Comparison of ENCODE assay signal across 25 mouse cellular contexts in the genomic region with DNA sequence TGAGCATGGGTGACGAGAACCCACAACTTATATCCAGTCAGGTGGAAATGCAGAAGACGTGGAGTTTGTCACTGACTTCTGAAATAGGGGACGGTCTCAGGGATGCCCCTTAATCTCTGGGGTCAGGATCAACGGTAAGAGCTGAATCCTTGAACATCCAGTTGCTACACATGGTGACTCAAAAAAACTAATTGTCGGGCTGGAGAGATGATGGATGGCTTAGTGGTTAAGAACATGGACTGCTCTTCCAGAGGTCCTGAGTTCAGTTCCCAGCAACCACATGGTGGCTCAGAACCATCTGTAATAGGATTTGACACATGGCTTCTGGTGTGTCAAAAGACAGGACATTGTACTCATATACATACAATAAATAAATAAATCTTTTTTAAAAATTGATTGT. TPM values are rescaled to one million over a fixed set of nuclear protein-coding genes. Genes with fewer than 3 reads are reported as not detected.
"Had no signal": no experiment of that assay in that cellular context is flagged by ENCODE, and none has a peak within 500 bp of the region (broad histone marks: within the 10 kb centered on the region; RNA-seq: fewer than 3 reads in every experiment).

No protein-coding gene starts in this region.

- H3K9me3 ChIP-seq: neural tube, embryonic 12.5 days; neural tube, embryonic 13.5 days; neural tube, embryonic 15.5 days; stomach, embryonic 15.5 days had no signal

- H3K36me3 ChIP-seq: neural tube, embryonic 12.5 days; neural tube, embryonic 13.5 days; neural tube, embryonic 15.5 days; stomach, embryonic 15.5 days had no signal

- H3K27me3 ChIP-seq: neural tube, embryonic 15.5 days had no signal

- H3K9ac ChIP-seq: neural tube, embryonic 12.5 days; neural tube, embryonic 13.5 days; neural tube, embryonic 15.5 days; stomach, embryonic 15.5 days had no signal

- H3K27ac ChIP-seq: neural tube, embryonic 12.5 days; neural tube, embryonic 13.5 days; neural tube, embryonic 15.5 days; stomach, embryonic 15.5 days; stomach, postnatal 0 days had no signal

- H3K4me2 ChIP-seq: neural tube, embryonic 12.5 days; neural tube, embryonic 13.5 days; neural tube, embryonic 15.5 days; stomach, embryonic 15.5 days had no signal

- H3K4me3 ChIP-seq: neural tube, embryonic 12.5 days; neural tube, embryonic 13.5 days; neural tube, embryonic 15.5 days; stomach, embryonic 15.5 days had no signal

- DNase-seq: retina, postnatal 1 day; right cerebral cortex, adult 18-20 months; right cerebral cortex, postnatal 14 days; right cerebral cortex, postnatal 25 days; right cerebral cortex, postnatal 4 days; spleen, adult 18-20 months; thymus, adult 18-20 months; thymus, adult 2 months; thymus, postnatal 14 days; thymus, postnatal 25 days; thymus, postnatal 36 days; thymus, postnatal 4 days had no signal

RNA-seq across cellular contexts. Expression of gene Olfr1368, which starts 10.2 kb away (rescaled TPM):
- total RNA-seq: neutrophil, adult 5-6 weeks had no signal
- polyA plus RNA-seq: neural tube, embryonic 12.5 days; neural tube, embryonic 13.5 days; neural tube, embryonic 14.5 days; neural tube, embryonic 15.5 days; small intestine, adult 2 months; spleen, adult 2 months; stomach, embryonic 14.5 days; stomach, embryonic 15.5 days; stomach, embryonic 16.5 days; stomach, postnatal 0 days; thymus, adult 2 months; urinary bladder, adult 2 months had no signal

RNA-seq across cellular contexts. Expression of gene Olfr263, which starts 26.4 kb away (rescaled TPM):
- total RNA-seq: neutrophil, adult 5-6 weeks had no signal
- polyA plus RNA-seq: neural tube, embryonic 12.5 days; neural tube, embryonic 13.5 days; neural tube, embryonic 14.5 days; neural tube, embryonic 15.5 days; small intestine, adult 2 months; spleen, adult 2 months; stomach, embryonic 14.5 days; stomach, embryonic 15.5 days; stomach, embryonic 16.5 days; stomach, postnatal 0 days; testis, adult 2 months; thymus, adult 2 months; urinary bladder, adult 2 months had no signal

RNA-seq across cellular contexts. Expression of gene Olfr1369-ps1, which starts 44.6 kb away (rescaled TPM):
- total RNA-seq: neutrophil, adult 5-6 weeks had no signal
- polyA plus RNA-seq: neural tube, embryonic 12.5 days; neural tube, embryonic 13.5 days; neural tube, embryonic 14.5 days; neural tube, embryonic 15.5 days; small intestine, adult 2 months; spleen, adult 2 months; stomach, embryonic 14.5 days; stomach, embryonic 15.5 days; stomach, embryonic 16.5 days; testis, adult 2 months; thymus, adult 2 months; urinary bladder, adult 2 months had no signal
